Mouse (Mus musculus): Measurements from ENCODE around the gene Dab2ip. TPM values are rescaled to one million over a fixed set of nuclear protein-coding genes. Genes with fewer than 3 reads are reported as not detected.
A peak's percentile ranks its signal among the peaks of the same experiment; 100 is the strongest.

The Dab2ip gene
- polyA plus RNA-seq, 1 experiment from 2014 or later, result 27.0 TPM

DNA sequence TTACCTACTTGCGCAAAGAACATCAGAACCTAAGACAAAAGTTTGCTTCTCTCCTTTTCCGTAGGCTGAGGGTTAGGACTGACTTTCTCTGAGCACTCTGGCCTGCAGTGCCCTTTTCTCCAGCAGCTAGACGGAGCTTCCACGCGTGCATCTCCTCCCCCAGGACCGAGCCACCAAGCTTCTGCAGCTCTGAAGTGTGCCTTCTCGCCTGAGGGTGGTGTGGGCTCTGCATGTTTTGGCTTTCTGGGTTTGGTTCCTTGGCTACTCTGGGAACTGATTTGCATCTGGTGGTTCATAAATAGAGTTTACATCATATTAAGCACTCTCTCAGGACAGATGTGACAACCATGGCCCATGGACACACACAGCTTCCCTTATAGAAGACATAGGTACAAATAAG, 135.0 kb downstream of the Dab2ip start:
- Histone ChIP-seq H3K4me3 (ENCODE audit: low read length) (peak overlapping the region; percentile 42; the same call in 1 of the 2 replicates), H3K9ac (ENCODE audit: low read depth, low read length) (peak overlapping the region; percentile 58)

DNA sequence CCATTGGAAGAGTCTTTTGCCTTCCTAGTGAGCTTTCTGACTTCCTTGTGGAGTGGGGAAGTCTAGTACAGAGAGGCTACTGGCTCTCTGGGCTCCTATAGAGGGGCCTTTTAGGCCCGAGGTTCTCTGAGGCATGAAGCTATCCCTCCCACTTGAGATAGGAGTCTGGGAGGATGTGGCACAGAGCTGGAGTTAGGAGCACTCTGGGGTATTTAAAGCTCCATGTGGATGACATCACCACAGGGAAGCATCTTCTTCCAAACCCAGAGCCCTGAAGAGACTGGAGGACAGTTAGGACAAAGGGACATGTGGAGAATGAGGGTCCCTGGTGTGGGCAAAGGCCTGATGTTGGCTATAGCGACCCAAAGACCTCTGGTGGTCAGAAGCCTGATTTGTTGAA, 136.0 kb downstream of the Dab2ip start:
- Histone ChIP-seq H3K27me3 (replicated peaks; ENCODE audit: control insufficient read depth, insufficient read depth, low read length) (no peaks in the 10 kb centered on the region), H3K4me2 (ENCODE audit: low read depth, low read length) (no peak overlapping the region), H3K4me1 (ENCODE audit: control insufficient read depth, insufficient read depth, low read length) (peaks cover 89% of the 10 kb centered on the region), H3K9me3 (ENCODE audit: control insufficient read depth, low read length) (no peaks in the 10 kb centered on the region), H3K9ac (ENCODE audit: low read depth, low read length) (peak overlapping the region; percentile 36; the same call in 1 of the 2 replicates), H3K36me3 (ENCODE audit: control insufficient read depth, insufficient read depth, low read length) (no peaks in the 10 kb centered on the region), H3K4me3 (ENCODE audit: low read length) (no peak overlapping the region), H3K27ac (ENCODE audit: low read length) (peak overlapping the region; percentile 45)
- no peak for ATAC-seq
- WGBS, result 41% methylated on average over 2 of the region's 2 CpGs

More for the DNA sequence above, 135.0 kb downstream of the Dab2ip start:
- no peak for ATAC-seq
- Histone ChIP-seq H3K9me3 (ENCODE audit: control insufficient read depth, low read length) (no peaks in the 10 kb centered on the region), H3K27me3 (replicated peaks; ENCODE audit: control insufficient read depth, insufficient read depth, low read length) (no peaks in the 10 kb centered on the region), H3K4me2 (ENCODE audit: low read depth, low read length) (peak overlapping the region; percentile 56), H3K27ac (ENCODE audit: low read length) (no peak overlapping the region), H3K4me1 (ENCODE audit: control insufficient read depth, insufficient read depth, low read length) (peaks cover 96% of the 10 kb centered on the region), H3K36me3 (ENCODE audit: control insufficient read depth, insufficient read depth, low read length) (no peaks in the 10 kb centered on the region)
- 80% methylated on average over 7 of the region's 7 CpGs for WGBS

DNA sequence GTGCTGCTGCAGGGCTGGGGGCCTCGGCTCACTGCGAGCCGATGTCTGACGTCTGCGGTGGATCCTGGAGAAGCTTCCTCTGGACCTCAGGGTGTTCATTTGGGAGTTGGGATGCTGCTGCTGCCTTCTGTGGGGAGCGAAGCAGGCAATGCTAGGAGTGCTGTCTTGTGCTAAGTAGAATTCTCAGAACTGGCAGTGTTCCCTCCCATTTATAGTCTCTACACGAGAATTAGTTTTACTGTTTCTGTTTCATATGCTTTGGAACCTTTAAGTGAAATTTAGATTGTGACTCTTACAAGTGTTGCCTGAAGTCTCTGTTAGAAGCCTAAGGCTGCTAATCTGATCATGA, 138.1 kb downstream of the Dab2ip start:
- H3K4me2 ChIP-seq (ENCODE audit: low read depth, low read length), result peak overlapping the region; percentile 55
- WGBS, result 39% methylated on average over 7 of the region's 7 CpGs
- peaks cover 78% of the 10 kb centered on the region for H3K4me1 ChIP-seq (ENCODE audit: control insufficient read depth, insufficient read depth, low read length)
- H3K36me3 ChIP-seq (ENCODE audit: control insufficient read depth, insufficient read depth, low read length), result no peaks in the 10 kb centered on the region
- no peak overlapping the region for H3K4me3 ChIP-seq (ENCODE audit: low read length)
- H3K9me3 ChIP-seq (ENCODE audit: control insufficient read depth, low read length), result no peaks in the 10 kb centered on the region
- H3K27me3 ChIP-seq (replicated peaks; ENCODE audit: control insufficient read depth, insufficient read depth, low read length), result no peaks in the 10 kb centered on the region
- no peak for ATAC-seq
- peak overlapping the region; percentile 96 for H3K27ac ChIP-seq (ENCODE audit: low read length)
- H3K9ac ChIP-seq (ENCODE audit: low read depth, low read length), result 0 out of 2 replicates have a peak overlapping the region, but pooled peaks have one; percentile 50

DNA sequence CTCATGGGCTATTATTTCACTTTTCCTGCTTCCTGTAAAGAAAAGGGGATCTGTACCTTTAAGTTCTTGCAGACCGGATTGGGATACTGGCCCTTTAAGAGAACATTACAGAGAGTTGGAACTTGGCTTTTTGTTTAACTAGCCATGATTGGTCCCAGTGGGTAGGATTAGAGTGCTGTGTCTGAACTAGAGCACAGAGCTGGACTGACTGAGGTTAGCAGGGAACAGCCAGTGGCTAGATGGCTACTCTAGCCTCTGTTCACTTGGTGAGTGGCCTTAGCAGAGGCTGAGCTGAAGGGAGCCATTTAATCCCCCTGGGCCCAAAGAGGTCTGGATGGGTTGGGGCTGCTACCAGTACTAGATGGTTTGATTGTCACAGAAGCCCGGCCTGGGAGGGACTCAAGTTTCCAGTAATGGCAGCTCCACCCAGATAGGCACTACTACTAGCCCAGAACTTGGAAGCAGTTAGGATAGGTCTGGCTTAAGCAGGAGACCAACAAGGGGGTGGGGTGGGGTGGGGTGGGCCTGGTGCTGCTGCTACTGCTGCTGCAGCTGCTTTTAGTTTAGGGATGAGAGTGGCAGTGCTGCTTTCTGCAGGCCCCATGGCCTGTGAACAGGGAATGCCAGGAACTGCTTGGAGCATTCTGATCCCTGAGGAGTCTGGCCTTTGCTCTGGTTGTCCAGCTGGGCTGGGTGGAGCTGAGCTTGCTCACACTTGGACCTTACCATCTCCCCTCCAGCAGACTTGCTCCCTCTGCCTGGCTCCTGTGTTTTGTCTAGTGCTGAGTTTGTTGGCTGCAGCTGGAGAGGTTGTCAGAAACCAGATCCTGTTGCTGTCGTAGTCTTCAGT, 138.7 kb downstream of the Dab2ip start:
- Histone ChIP-seq H3K27ac (ENCODE audit: low read length) (peak overlapping the region; percentile 96), H3K9me3 (ENCODE audit: control insufficient read depth, low read length) (no peaks in the 10 kb centered on the region), H3K4me2 (ENCODE audit: low read depth, low read length) (peak overlapping the region; percentile 55), H3K27me3 (replicated peaks; ENCODE audit: control insufficient read depth, insufficient read depth, low read length) (no peaks in the 10 kb centered on the region), H3K4me3 (ENCODE audit: low read length) (peak overlapping the region; percentile 37), H3K4me1 (ENCODE audit: control insufficient read depth, insufficient read depth, low read length) (peaks cover 72% of the 10 kb centered on the region), H3K36me3 (ENCODE audit: control insufficient read depth, insufficient read depth, low read length) (no peaks in the 10 kb centered on the region), H3K9ac (ENCODE audit: low read depth, low read length) (peak overlapping the region; percentile 57)
- peak; percentile 68 for ATAC-seq
- WGBS, result 13% methylated on average over 3 of the region's 3 CpGs

DNA sequence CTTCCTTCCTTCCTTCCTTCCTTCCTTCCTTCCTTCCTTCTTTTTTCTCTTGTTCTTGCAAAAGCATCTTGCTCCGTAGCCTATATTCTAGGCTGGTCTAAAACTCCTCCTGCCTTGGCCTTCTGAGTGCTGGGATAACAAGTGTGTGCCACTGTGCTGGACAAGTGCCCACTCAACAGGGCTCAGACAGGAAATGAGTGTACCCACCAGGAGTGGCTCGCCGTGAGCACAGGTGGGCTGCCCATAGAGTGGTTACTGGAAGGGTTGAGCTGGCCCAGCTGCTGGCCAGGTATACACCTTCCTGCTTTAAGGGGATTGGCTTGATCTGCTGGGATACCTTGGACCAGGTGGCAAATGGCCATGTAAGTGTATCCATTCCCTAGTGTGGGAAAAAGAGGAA, 139.7 kb downstream of the Dab2ip start:
- H3K4me1 ChIP-seq (ENCODE audit: control insufficient read depth, insufficient read depth, low read length), result peaks cover 62% of the 10 kb centered on the region
- no peak overlapping the region for H3K4me3 ChIP-seq (ENCODE audit: low read length)
- WGBS, result 81% methylated on average over 3 of the region's 3 CpGs
- H3K36me3 ChIP-seq (ENCODE audit: control insufficient read depth, insufficient read depth, low read length), result no peaks in the 10 kb centered on the region
- no peak overlapping the region for H3K27ac ChIP-seq (ENCODE audit: low read length)
- no peaks in the 10 kb centered on the region for H3K9me3 ChIP-seq (ENCODE audit: control insufficient read depth, low read length)
- ATAC-seq, result no peak
- H3K9ac ChIP-seq (ENCODE audit: low read depth, low read length), result no peak overlapping the region
- H3K27me3 ChIP-seq (replicated peaks; ENCODE audit: control insufficient read depth, insufficient read depth, low read length), result no peaks in the 10 kb centered on the region
- H3K4me2 ChIP-seq (ENCODE audit: low read depth, low read length), result no peak overlapping the region

DNA sequence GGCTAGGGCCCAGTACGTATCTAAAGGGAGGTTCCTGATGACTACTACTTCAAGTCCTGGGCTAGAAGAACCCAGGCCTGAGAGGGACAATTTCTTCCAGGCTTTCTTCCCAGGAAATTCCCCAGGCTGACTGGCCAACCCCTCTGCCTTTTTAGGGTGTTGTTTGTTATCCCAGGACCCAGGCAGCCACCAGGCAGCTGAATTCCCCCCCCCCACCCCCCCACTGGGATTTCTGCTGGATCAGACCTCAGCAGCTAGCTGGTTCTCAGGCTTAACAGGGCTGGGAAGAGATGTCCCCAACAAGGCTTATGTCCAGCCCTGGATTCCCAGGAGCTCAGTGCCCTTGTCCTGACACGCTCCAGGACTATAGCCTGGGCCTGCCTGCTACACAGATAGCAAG, 142.9 kb downstream of the Dab2ip start:
- Histone ChIP-seq H3K4me2 (ENCODE audit: low read depth, low read length) (no peak overlapping the region), H3K36me3 (ENCODE audit: control insufficient read depth, insufficient read depth, low read length) (no peaks in the 10 kb centered on the region), H3K27me3 (replicated peaks; ENCODE audit: control insufficient read depth, insufficient read depth, low read length) (no peaks in the 10 kb centered on the region), H3K27ac (ENCODE audit: low read length) (no peak overlapping the region), H3K9ac (ENCODE audit: low read depth, low read length) (no peak overlapping the region), H3K9me3 (ENCODE audit: control insufficient read depth, low read length) (no peaks in the 10 kb centered on the region), H3K4me3 (ENCODE audit: low read length) (no peak overlapping the region), H3K4me1 (ENCODE audit: control insufficient read depth, insufficient read depth, low read length) (peaks cover 31% of the 10 kb centered on the region)
- no peak for ATAC-seq
- 85% methylated on average over 2 of the region's 2 CpGs for WGBS

DNA sequence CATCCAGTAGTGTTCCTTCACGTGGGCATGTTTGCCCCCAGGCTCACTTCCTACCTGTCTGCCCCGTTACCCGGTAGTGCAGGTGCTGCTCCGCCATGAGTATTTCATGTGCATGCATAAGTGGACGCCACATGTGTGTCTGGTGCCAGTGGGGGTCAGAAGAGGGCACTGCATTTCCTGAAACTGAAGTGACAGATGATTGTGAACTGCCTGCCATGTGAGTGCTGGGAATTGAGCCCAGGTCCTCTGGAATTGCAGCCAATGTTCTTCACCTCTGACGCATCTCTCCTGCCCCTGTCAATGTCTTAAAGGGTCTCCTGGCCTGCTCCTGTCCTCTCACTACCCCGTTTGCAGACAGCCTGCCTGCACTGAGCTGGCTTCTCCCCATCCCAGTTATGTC, 143.9 kb downstream of the Dab2ip start:
- 86% methylated on average over 7 of the region's 7 CpGs for WGBS
- Histone ChIP-seq H3K9ac (ENCODE audit: low read depth, low read length) (no peak overlapping the region), H3K4me3 (ENCODE audit: low read length) (no peak overlapping the region), H3K27me3 (replicated peaks; ENCODE audit: control insufficient read depth, insufficient read depth, low read length) (no peaks in the 10 kb centered on the region), H3K4me1 (ENCODE audit: control insufficient read depth, insufficient read depth, low read length) (peaks cover 21% of the 10 kb centered on the region), H3K27ac (ENCODE audit: low read length) (no peak overlapping the region), H3K36me3 (ENCODE audit: control insufficient read depth, insufficient read depth, low read length) (no peaks in the 10 kb centered on the region), H3K9me3 (ENCODE audit: control insufficient read depth, low read length) (no peaks in the 10 kb centered on the region), H3K4me2 (ENCODE audit: low read depth, low read length) (no peak overlapping the region)
- no peak for ATAC-seq

DNA sequence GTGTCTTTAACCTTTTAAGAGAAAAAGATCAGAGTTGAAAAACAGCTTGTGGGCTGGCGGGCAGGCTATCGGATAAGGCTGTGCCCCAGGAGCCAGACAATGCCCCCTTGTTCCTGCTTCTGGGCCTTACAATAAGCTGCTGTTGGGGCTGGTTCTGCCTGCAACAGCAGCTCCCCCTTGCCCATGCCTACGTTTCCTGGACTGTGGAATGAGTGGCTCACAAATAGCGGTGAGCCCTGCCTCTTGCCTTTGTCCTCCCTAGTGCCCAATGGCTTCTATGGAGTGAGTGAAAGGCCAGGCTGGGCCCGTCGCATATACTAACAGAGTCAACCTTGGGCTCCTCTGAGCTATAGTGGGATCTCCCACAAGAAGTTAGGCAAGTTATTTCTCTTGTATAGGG, 144.5 kb downstream of the Dab2ip start:
- ATAC-seq, result peak; percentile 16
- no peaks in the 10 kb centered on the region for H3K9me3 ChIP-seq (ENCODE audit: control insufficient read depth, low read length)
- no peaks in the 10 kb centered on the region for H3K27me3 ChIP-seq (replicated peaks; ENCODE audit: control insufficient read depth, insufficient read depth, low read length)
- no peak overlapping the region for H3K9ac ChIP-seq (ENCODE audit: low read depth, low read length)
- H3K36me3 ChIP-seq (ENCODE audit: control insufficient read depth, insufficient read depth, low read length), result no peaks in the 10 kb centered on the region
- no peak overlapping the region for H3K27ac ChIP-seq (ENCODE audit: low read length)
- peaks cover 18% of the 10 kb centered on the region for H3K4me1 ChIP-seq (ENCODE audit: control insufficient read depth, insufficient read depth, low read length)
- H3K4me3 ChIP-seq (ENCODE audit: low read length), result no peak overlapping the region
- 75% methylated on average over 6 of the region's 6 CpGs for WGBS
- no peak overlapping the region for H3K4me2 ChIP-seq (ENCODE audit: low read depth, low read length)

DNA sequence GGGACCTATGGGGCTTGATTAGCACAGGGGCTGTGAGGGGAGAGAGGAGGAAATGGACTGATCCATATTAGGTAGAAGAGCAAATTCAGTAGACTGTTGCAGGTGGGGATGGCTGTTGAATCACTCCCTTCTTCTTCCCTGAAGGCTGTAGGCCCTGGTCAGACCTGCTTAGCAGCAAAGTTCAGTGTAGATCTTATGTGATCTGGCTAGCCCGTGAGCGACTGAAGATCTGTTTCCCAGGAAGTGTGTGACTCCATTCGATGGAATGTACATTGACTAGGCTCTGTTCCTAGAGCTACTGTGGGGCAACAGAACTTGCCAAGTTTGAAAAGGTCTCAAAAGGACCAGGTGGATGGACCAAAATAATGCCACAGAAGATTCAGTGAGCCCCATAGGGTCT, 145.2 kb downstream of the Dab2ip start:
- H3K27ac ChIP-seq (ENCODE audit: low read length), result no peak overlapping the region
- no peaks in the 10 kb centered on the region for H3K27me3 ChIP-seq (replicated peaks; ENCODE audit: control insufficient read depth, insufficient read depth, low read length)
- peaks cover 12% of the 10 kb centered on the region; the same call in 1 of the 2 replicates for H3K4me1 ChIP-seq (ENCODE audit: control insufficient read depth, insufficient read depth, low read length)
- H3K4me3 ChIP-seq (ENCODE audit: low read length), result no peak overlapping the region
- H3K4me2 ChIP-seq (ENCODE audit: low read depth, low read length), result no peak overlapping the region
- ATAC-seq, result no peak
- no peak overlapping the region for H3K9ac ChIP-seq (ENCODE audit: low read depth, low read length)
- 81% methylated on average over 3 of the region's 3 CpGs for WGBS
- no peaks in the 10 kb centered on the region for H3K9me3 ChIP-seq (ENCODE audit: control insufficient read depth, low read length)
- H3K36me3 ChIP-seq (ENCODE audit: control insufficient read depth, insufficient read depth, low read length), result no peaks in the 10 kb centered on the region
